Mouse (Mus musculus) bone marrow, adult 2 months (tissue): ENCODE data around the gene Gmip.

Experiments used
- CTCF ChIP-seq: fragments of 200-500 bp; IDR thresholded peaks from 2 replicates; pipeline ENCODE4 v1.5.1; 2011; ENCODE audit warnings: low read length, control low read depth; ENCODE audit not compliant: control insufficient read depth, insufficient read depth
- POLR2A ChIP-seq: fragments of 200-500 bp; IDR thresholded peaks from 2 replicates; pipeline ENCODE4 v1.6.1; 2011; ENCODE audit warnings: low read depth, mild to moderate bottlenecking, control low read depth, low read length, borderline replicate concordance; ENCODE audit not compliant: control insufficient read depth

GRCm38 (mm10) chr8:69847167-69848065 lies 38.9 kb downstream of the Gmip start:
- TF ChIP-seq CTCF (no peak), POLR2A (no peak)
